Mouse (Mus musculus) ovary, postnatal 14 days (tissue): ENCODE measurements around the gene Prss30.
"Not testable (repeated sequence)": the region's sequence is repeated elsewhere in the genome, so short reads cannot be mapped to it uniquely, and the experiment has no call there.

Experiments used
- DNase-seq: peaks from one replicate; pipeline ENCODE4 v3.0.0; 2022; ENCODE audit warnings: low spot score

Prss30 gene

DNA sequence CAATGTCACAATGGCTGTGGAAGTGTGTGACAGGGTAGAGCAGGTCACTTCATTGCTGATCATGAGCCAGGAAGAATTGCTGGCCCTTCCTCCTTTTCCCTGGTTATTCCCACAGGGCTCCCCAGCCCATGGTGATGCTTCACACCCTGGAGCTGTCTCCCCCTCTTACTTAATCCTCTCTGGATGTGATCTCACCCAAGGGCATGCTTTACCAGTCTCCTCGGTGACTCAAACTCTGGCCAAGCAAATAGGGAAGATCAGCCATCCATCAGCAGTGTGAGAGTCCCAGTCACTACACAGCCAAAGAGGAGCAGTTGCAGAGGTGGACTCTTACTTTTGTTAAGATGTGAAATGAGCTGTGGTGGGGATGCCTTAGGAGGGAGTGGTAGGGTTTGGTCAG, 4.6 kb upstream of the Prss30 start:
- DNase-seq = no peak

DNA sequence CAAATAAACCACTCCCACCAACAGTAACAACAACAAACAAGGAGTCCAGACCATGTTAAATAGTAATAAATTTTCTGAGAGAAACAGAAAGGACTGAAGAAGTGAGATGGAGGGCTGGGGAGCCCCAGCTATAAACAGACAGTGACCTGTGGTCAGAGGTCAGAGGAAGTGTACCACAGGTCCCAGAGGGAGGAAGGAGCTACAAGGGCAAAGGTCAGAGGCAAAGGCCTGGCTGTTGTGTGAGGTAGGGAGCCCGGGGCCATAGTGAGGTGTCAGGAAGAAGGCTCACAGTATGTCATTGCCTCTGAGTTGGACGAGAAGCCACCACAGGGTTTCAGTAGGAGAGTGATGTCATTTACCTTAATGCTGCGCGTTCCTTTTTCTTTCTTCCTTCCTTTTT, 2.5 kb upstream of the Prss30 start:
- DNase-seq = no peak

DNA sequence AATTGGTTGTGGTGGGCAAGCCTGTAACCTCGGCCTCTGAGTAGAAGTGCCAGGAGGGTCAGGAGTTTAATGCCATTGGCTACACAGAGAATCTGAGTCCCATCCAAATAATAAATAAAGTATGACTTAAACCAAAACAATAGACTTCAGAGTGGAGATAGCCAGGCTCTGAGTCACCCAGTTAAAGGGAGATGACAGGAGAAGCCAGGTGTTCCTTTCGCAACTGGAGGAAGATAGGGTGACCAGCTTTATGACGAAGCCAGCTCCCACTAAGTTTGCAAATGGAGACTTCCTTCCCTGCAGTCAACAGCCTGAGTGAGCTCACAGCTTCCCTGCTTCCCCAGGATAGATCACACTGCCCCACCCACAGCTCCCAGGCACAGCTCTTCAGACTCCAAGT, 895 bp downstream of the Prss30 start:
- no peak for DNase-seq

DNA sequence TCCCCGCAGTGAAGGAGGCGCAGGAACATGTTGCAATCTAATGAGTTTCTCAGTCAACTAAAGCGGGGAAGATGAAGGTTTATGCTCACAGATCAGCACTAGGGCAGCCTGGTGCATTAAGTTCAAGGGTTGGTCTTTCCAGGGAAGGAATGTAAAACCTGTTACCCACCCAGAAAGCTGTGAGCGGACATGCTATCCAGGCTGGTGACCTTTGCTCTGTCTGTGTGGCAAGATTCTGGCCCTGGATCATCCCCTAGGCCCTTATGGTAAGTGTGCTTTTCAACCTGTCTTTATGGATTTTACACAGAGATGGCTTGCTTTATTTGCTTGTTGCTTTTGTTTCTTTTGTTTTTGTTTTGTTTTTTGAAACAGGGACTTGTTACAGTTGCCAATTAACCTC, 3.7 kb downstream of the Prss30 start:
- no peak for DNase-seq

DNA sequence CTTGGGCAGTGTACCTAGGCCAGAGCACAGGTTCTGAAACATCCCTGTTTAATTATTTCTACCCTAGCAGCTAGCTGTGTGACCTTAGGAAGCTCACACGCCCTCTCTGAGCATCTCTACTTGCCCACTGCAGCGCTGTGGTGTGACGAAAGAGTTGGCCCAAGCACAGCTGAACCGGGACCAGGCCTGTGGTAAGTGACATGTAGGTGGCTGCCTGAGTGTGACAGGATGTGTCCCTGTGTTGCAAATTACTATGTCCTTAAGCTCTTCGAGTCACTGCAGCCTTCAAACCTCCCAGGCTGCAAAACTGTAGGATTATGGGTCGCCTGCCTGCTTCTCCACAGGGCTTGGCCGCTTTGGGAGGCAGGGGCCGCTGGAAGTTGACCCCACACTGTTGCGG, 9.1 kb downstream of the Prss30 start:
- no peak for DNase-seq

DNA sequence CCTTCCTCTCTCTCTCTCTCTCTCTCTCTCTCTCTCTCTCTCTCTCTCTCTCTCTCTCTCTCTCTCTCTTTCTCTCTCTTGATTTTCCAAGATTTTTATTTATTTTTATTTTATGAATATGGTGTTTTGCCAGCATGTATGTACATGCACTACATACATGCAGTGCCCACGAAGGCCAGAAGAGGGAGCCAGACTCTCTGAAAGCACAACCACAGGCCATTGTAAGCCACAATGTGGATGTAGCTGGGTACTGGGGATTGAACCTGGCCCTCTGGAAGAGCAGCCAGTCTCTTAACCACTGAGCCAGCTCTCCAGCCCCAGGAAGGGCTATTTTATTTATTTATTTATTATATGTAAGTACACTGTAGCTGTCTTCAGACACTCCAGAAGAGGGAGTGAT, 11.1 kb downstream of the Prss30 start:
- peak; percentile 68 for DNase-seq

DNA sequence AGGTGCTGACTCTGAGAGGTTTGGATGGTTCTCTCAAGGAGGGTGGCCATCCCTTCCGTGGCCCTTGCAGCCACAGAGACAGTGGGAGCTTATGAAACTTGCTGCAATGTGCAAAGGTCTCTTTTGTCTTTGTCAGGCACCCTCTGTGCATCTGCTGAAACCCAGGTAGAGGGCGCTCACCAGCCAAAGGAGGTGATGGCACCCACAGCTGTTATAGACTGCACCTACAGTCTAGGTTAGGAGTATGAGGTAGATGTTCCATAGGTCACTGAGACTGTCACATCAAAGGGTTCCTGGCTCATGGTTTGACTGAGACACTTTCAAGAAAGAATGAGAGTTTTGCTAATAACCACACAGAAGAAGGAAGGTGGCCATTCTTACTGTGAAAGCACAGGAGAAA, 11.6 kb downstream of the Prss30 start:
- DNase-seq = no peak

DNA sequence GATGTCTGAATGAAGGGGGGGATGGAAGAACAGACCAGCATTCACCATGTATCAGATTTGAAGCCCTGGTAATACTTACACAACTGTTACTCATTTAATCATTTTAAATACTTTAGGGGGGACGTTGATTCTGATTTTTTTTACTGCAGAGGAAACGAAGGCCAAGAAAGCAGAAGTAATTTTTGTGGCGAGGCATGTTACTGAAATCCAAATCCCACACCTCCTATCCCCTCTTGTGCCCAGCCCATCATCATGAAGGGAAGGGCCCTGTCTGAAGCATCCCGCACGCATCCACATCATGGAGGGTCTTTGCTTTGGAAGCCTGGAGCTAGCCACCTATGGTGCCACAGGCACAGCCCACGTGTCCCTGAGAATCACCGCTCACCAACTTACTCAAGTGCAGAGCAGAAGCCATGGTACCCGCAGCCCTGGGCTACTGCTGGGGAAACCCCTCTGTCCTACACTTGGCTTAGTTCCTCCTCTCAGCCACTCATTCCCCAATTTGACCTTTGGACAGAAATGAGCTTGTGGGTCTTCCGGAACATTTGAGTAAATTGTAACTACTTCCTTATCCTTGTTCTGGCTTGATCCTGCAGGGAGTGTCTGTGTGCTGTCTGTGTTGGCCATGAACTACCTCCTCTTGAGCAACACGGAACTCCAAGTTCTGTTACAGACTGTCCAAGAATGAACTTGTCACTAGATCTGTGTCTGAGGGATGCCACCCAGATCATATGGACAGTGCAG, 13.5 kb downstream of the Prss30 start:
- DNase-seq = no peak

DNA sequence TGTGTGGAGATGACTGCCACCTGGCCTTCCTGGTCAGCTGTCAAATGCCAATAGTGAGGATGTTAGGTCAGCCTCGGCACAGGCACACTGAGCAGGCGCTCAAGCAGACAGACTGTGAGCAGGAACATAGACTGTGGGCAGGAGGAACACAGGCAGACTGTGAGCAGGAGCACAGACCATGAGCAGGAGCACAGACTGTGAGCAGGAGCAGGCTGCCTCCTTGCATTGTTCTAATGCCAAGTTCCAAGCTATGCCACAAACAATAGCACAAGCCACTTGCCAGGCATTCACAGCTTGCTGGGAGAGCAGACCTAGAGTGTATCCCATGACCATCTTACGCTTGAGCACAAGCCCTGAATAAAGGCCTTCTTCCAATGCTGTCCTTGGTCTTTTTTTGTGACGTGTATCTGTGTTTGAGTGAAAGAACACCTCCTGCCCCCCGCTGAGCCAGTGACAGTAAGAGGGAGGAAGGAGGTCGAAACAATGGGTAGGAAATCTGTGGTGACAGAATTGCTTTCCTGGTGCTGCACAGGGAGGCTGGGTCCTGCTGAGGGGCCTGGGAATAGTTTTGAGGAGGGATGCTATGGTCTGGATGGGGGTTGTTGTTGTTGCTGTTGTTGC, 14.5 kb downstream of the Prss30 start:
- DNase-seq = no peak

DNA sequence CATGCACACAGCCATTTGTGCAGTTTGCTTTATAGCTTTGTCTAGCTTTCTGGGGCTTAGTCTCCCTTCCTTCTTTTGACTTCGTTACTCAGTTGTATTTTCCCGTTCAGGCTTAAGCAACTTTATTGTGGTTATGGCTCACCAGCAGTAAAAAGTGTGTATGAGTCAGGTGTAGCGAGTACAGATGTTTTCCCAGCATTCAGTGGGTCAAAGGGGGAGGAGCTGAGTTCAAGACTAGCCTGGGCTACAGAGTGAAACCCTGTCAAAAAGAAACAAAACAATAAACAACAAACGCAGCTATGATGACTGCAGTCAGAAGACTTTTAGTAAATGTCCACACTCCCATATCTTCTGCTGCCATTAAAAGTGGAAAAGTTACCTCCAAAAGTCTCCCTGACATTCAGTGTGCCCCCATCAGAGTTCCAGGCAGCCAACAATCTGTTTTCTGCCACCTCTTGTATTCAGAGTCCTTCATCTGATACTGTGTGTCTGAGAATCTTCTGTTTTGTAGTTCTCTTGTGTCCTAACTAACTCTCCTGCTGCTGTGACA, 18.7 kb downstream of the Prss30 start:
- DNase-seq = no peak

DNA sequence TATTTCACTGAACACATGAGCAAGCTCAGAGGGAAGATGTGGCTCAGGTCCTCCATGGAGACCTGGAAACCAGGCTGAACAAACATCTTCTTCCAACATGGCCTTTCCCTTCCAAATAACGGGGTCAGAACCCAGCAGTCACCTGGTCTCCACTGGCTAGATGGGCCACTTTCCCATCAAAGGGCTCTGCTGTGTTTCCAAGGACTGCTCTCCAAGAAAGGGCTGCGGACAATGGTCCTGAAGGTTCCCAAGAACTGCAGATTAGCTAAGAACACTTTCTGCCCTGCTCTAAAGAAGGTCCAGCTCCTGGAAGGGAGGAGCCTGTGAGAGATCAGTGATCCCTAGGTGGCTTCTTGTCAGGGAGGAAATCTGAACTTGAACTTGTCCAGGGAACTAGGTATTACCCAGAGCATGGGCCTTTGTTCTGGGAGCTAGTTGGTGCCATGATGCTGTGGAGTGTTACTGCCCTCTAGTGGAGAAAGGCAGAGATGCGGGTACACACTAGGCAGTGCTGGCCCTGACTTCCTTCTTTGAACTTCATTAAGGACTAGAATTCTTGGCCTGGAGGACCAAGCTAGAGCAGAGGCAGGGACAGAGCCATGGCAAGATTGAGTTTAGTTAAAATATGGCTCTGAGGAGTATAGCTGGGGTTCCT, 20.2 kb downstream of the Prss30 start:
- peak; percentile 74 for DNase-seq

DNA sequence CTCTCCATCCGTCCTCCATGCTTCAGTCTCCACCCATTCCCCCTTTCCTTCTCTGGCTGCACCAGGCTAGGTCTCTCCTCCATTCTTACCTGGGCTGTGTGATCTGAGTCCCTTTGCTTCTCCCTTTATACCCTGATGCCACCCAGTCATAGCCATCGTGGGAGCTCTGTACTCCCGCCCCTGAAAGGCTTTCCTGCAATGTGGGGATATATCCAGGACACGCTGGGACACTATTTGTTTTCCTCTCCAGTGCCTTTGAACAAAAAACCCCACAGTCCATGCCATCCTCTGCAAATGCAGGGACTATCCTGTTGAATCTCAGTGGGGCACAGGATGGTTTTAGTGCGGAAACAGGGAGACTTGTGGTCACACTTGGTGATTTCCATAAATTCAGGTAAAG, 25.2 kb downstream of the Prss30 start, which contains the start of gene Sbpl:
Gene Sbpl (minus strand): TSS at position 101 of the 400 bp plus-strand sequence.
- no peak for DNase-seq

DNA sequence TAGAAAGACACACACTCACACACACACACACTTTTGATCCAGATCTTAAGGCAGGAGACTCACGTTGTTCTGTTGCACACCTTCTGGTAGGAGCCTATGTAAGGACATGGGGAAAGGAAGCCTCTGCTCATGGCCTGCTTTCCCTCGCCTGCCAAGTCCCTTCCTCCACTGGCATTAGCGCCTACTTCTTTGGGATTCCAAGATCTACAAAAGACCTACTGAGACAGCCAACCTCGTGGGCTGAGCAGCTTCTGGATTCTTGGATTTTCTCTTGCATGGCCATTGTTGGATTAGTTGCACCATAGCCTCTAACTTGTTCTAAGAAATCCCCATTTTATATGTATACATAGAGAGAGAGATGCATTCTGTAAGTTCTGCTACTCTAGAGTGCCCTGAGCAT, 29.5 kb downstream of the Prss30 start:
- not testable (repeated sequence) for DNase-seq

DNA sequence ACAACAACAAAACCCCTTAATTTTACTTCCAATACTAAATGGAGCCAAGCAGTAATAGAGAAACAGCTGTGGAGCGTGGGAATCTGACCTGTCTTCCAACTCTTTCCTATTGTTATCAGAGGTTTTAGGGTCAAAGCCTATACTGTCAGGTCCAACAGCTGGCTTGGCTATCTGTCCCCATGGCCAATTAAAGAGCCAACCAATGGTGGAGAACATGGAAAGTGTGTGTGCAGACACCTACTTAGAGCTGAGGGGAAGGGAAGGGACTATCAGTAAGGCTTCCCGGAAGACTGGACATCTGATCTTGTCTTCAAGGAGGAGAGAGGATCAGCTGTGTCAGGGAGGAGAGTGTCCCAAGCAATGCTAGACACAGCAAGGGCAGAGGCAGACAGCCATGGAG, 31.3 kb downstream of the Prss30 start:
- no peak for DNase-seq

DNA sequence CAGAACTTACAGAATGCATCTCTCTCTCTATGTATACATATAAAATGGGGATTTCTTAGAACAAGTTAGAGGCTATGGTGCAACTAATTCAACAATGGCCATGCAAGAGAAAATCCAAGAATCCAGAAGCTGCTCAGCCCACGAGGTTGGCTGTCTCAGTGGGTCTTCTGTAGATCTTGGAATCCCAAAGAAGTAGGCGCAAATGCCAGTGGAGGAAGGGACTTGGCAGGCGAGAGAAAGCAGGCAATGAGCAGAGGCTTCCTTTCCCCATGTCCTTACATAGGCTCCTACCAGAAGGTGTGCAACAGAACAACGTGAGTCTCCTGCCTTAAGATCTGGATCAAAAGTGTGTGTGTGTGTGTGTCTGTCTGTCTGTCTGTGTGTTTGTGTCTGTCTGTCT, 32.9 kb downstream of the Prss30 start:
- not testable (repeated sequence) for DNase-seq

DNA sequence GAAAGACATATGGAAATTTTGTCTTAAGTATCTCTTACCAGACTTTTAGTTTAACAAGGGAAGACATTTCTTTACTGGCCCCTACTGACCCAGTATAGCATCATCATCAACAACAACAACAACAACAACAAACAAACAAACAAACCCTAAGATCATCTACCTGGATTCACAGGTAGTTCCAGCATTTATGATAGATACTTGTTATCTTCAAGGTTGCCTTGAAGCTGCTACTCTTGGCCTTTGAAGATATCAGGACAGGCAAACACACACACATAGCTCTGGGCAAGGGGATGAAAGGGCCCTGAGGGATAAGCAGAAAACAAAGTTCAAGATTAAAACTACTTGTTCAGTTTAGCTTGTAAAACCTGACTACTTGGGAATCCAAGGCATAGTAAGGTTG, 39.0 kb downstream of the Prss30 start, which contains the start of gene Sbp:
Gene Sbp (plus strand): TSS at position 301 of the 400 bp plus-strand sequence.
- DNase-seq = no peak

DNA sequence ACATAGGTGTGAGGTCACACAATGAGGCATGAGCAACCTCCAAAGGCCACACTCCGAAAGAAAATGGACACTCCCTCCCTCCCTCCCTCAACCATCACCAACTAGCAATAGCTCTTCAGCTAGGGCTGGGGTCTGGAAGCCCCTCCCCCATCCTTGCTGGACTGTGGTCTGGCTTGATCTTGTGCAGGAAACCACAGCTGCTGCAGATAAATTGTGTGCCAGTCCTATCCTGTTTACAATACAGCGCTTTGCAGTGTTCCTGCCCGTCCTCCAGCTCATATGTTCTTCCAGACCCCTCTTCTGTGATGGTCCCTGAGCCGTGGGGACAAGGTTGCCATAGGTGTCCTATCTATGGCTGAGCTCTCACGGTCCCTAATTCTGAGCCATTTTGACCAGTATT, 49.2 kb downstream of the Prss30 start:
- DNase-seq = no peak

DNA sequence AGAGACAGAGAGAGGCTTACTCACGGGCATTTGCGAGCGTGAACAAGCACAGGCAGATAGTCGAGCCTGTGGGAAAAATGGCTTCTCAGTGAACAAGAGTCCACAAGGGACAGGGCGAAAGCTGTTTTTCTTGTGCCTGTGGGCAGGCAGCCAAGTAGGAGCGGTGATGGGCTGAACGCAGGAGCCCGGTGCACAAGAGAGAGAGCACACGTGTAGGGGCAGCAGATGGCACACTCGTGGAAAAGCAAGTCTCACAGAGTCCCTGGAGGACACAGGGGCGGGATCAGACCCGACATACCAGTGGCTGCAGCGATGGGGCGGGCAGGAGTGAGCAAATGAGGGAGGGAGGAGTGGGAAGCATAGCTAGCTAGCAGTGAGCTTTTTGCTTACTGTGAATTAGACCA, 55.3 kb downstream of the Prss30 start:
- peak; percentile 55 for DNase-seq

DNA sequence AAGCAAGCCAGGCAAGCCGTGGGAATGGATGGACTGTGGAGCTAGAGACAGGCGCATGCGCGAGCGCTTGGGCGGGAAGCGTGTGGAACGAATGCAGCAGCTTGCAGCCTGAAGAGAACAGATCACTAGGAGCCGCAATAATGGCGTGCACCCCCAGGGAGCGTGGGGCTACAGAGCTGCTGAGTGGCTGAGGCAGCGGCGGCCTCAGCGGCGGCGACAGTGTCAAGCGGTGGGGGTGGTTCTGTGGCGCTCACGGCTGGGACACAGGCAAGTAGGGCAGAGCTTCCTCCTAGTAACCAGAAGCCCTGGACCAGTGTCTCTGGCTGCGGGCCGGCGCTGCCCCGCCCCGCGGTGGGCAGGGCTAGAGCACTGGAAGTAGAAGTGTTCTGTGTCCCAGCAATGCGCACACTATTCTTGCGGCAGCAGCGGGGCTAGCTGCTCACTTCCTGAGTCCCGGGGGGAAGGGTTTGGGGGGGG, 55.8 kb downstream of the Prss30 start:
- DNase-seq = peak; percentile 75
